Mouse (Mus musculus) layer of hippocampus, postnatal 10 days (tissue): ENCODE measurements at regions not wholly inside any gene's neighbourhood (a gene's known extent, or its start where the extent isn't known, plus 50 kb on each side); places are given as distances from the start of the nearest gene placed in this dataset.
A peak's percentile ranks its signal among the peaks of the same experiment; 100 is the strongest.

Experiments
- DNase-seq, 2 experiments: peaks; one replicate each; pipeline ENCODE4 v3.0.0; 2021; ENCODE audit warnings: low spot score in 2 of 2

DNA sequence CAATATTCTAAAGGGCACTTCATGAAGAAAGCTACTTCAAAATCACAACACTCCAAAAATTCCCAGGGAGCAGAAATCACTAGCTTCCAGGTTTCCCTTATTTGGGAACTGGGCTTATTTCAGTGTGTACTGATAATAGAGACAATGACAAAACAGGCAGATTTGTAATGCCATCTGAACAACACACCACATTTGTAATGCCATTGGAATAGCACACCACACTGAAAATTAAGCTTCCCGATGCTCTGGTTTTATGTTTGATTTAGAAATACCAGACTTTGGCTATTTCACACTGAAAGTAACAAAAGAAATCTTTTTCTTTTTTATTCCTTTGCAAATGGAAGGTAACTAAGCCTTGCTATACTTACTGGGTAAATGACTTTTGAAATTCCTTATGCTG, 343.5 kb upstream of the Cdh20 start:
- DNase-seq, result no peak

DNA sequence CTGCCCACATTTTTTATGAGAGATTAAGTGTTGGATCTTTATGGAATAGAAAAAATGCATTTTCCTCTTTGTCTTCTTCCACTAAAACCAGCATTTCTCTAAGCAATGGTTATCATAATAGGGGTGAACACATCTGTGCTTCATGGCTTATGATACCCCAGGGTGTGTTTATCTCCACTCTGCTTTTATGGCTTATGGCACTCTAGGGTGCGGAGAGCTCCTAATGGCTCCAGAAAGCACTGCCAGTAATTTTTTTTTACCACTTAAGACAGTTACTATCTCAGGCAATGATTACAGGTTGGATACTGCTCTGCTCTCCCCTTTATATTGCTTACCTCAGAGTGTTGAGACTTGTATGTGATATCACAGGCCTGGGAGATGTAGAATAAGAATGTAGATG, 343.0 kb upstream of the Cdh20 start:
- no peak for DNase-seq

DNA sequence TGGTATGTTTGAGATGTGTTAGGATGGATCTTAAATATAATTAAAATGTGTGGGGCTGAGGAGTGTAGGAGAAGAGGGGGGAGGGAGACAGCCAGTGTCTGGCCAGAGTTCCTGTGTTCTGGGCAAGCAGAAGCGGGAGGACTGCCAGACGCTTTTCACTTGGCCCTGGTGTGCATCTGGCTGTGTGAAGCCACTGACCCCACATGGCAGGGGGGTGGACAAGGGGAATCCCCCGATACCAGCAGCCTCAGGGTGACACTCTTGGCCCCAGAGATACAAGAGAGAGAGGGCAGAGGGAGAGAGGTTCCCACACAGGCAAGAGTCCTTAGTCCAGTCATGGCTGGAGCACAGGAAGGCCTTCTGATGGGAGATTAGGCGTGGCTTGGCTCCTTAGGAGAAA, 318.7 kb upstream of the Cdh20 start:
- no peak for DNase-seq

DNA sequence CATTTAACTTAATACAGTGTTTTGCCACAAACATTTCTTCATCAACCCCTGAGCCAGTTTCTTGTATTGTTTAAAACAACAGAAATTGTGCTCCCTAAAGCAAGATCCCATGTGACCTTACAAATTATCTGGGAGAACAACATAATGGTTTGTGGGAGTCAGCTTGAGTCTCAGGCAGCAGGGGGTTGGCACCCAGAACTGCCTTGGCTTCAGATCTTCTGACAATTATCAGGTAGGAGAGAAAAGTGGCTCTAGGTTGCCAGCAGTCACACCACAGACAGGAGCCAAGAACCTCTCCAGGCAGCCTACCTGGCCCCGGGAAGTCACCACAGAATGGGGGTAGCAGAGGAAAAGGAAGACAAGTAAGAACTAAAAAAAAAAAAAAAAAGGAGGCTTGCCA, 299.8 kb upstream of the Cdh20 start:
- no peak for DNase-seq

DNA sequence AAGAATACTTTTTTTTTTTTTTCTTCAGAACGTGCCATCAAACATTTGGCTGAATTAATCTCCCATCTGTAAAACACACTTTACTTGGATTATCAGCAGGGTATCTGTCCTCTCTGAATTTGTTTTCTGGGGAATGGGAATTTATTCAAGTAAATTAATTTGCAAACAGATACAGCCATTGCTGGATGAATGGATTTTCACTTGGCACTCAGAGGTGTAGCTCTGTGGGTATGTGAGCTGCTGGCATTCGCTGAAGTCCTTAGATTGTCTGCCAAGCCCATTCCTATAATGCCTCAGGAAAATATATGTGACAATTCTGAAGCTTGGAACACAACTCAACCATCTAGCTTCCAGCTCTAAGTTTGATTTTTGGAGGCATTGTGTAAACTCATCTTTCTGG, 288.6 kb upstream of the Cdh20 start:
- DNase-seq, result peak in 1 of 2 experiments; percentile 8
